Mouse (Mus musculus) heart, postnatal 10 days (tissue): ENCODE data around the gene Gm17655. TPM values are rescaled to one million over a fixed set of nuclear protein-coding genes. Genes with fewer than 3 reads are reported as not detected.
"Not testable (repeated sequence)": the region's sequence is repeated elsewhere in the genome, so short reads cannot be mapped to it uniquely, and the experiment has no call there.

ENCODE experiments used
- DNase-seq, 2 experiments: peaks; one replicate each; pipeline ENCODE4 v3.0.0; 2021
- intact Hi-C: fragments of 180-260 bp; cut with DNase I; formaldehyde crosslinking; loops from one replicate; pipeline ENCODE4 v1.15.1; 2025
- total RNA-seq, 2 experiments: library from RNA; stranded (reverse); gene quantifications; 2 replicates each; pipeline ENCODE4 v1.2.3; 2021

Gene Gm17655
- total RNA-seq, 2 experiments from 2014 or later = 1.2 to 5.3 TPM

- DNase-seq = peak; percentile 88 to 89
- intact Hi-C loops = no loop called here
Observed at GRCm38 (mm10) chr5:110094030-110094846, 21.9 kb upstream of the Gm17655 start, which contains the start of gene Gm35315. Gene Gm35315 (minus strand): TSS chr5:110094420.

GRCm38 (mm10) chr5:110091546-110091945 is 19.2 kb upstream of the Gm17655 start:
- DNase-seq = no peak
- intact Hi-C loops = no loop called here

- intact Hi-C loops = no loop called here
Observed at GRCm38 (mm10) chr5:110086161-110086866, 14.0 kb upstream of the Gm17655 start.

GRCm38 (mm10) chr5:110082961-110083360 is 10.6 kb upstream of the Gm17655 start:
- DNase-seq = no peak
- intact Hi-C loops = no loop called here

More at GRCm38 (mm10) chr5:110086161-110086866, 14.0 kb upstream of the Gm17655 start:
- no peak for DNase-seq

- peak; percentile 92 for DNase-seq
- intact Hi-C loops = loop anchor here (5.0 kb wide), 3 partner anchors 49 to 191 kb away; partner anchors contain the start of genes Chfr and Gtpbp6
Observed at GRCm38 (mm10) chr5:110057637-110058408, 14.5 kb downstream of the Gm17655 start.

- intact Hi-C loops = loop anchor here (2.0 to 5.0 kb wide), 2 partner anchors 422 to 517 kb away; no protein-coding TSS in a partner anchor
- peak; percentile 45 to 58 for DNase-seq
Observed at GRCm38 (mm10) chr5:110023694-110024427, 48.5 kb downstream of the Gm17655 start.

GRCm38 (mm10) chr5:110023273-110023672 is 49.0 kb downstream of the Gm17655 start:
- DNase-seq = no peak
- intact Hi-C loops = loop anchor here (5.0 kb wide), 1 partner anchor 421 kb away; no protein-coding TSS in a partner anchor

GRCm38 (mm10) chr5:110015775-110016174 is 56.5 kb downstream of the Gm17655 start:
- DNase-seq, intact Hi-C loops: not testable (repeated sequence)

Other genes starting within 250 kb of the Gm17655 start
- 1 to 10 TPM; 3.4 to 4.9 TPM for gene Gm15446, start 149.1 kb downstream of the Gm17655 start, total RNA-seq
- 10 to 100 TPM in 1 of 2 experiments, 1 to 10 TPM in 1; 7.9 to 10.0 TPM for gene Zfp932, start 76.0 kb downstream of the Gm17655 start, total RNA-seq
- gene Gm35315, start 21.9 kb upstream of the Gm17655 start, total RNA-seq = under 1 TPM in 1 of 2 experiments, not detected in 1; 0.07 TPM
- gene Plcxd1, start 27.5 kb upstream of the Gm17655 start, total RNA-seq = not detected
- 10 to 100 TPM; 29.8 to 30.1 TPM for gene Gtpbp6, start 35.7 kb upstream of the Gm17655 start, total RNA-seq
- 1 to 10 TPM; 3.4 to 3.7 TPM for gene Zfp605, start 37.6 kb upstream of the Gm17655 start, total RNA-seq
- gene Chfr, start 63.3 kb upstream of the Gm17655 start, total RNA-seq = 10 to 100 TPM; 21.6 to 22.1 TPM
- gene Golga3, start 104.2 kb upstream of the Gm17655 start, total RNA-seq = 10 to 100 TPM; 35.3 to 39.5 TPM
- 10 to 100 TPM; 28.6 to 34.9 TPM for gene Ankle2, start 158.5 kb upstream of the Gm17655 start, total RNA-seq
- gene Pgam5, start 197.4 kb upstream of the Gm17655 start, total RNA-seq = 10 to 100 TPM; 35.5 to 39.0 TPM
- 10 to 100 TPM; 25.6 to 28.5 TPM for gene Pxmp2, start 213.7 kb upstream of the Gm17655 start, total RNA-seq
- 1 to 10 TPM; 7.4 to 9.1 TPM for gene Pole, start 213.8 kb upstream of the Gm17655 start, total RNA-seq